Mouse (Mus musculus): ENCODE data around the gene Apobr.

GRCm38 (mm10) chr7:126616707-126617106 lies 32.0 kb downstream of the Apobr start:
- no peak for TF ChIP-seq POLR2A (IDR thresholded peaks at IDR 0.05; ENCODE audit: borderline replicate concordance, extremely low read depth, low read depth, low read length)
- peak; percentile 36; the same call in 1 of the 2 replicates for TF ChIP-seq CTCF (IDR thresholded peaks at IDR 0.05; ENCODE audit: insufficient read depth, low read length)
